Mouse (Mus musculus) lung, postnatal 10 days (tissue): Measurements from ENCODE around the gene Chmp2a.

ENCODE experiments used
- DNase-seq: peaks from one replicate; pipeline ENCODE4 v3.0.0; 2021

The Chmp2a gene

GRCm38 (mm10) chr7:12998053-12998452 is 36.6 kb downstream of the Chmp2a start, which contains the start of gene Slc27a5:
Gene Slc27a5 (minus strand): TSS chr7:12998192.
- no peak for DNase-seq

- no peak for DNase-seq
Measured at GRCm38 (mm10) chr7:12997230-12997629, 37.4 kb downstream of the Chmp2a start.

GRCm38 (mm10) chr7:12995862-12996261 is 38.7 kb downstream of the Chmp2a start:
- DNase-seq: no peak

- DNase-seq: no peak
Measured at GRCm38 (mm10) chr7:12993148-12993547, 41.5 kb downstream of the Chmp2a start.

GRCm38 (mm10) chr7:12992222-12992621 is 42.4 kb downstream of the Chmp2a start:
- DNase-seq: peak; percentile 54

- DNase-seq: no peak
Measured at GRCm38 (mm10) chr7:12987409-12988189, 47.0 kb downstream of the Chmp2a start.

GRCm38 (mm10) chr7:12986906-12987305 is 47.7 kb downstream of the Chmp2a start:
- no peak for DNase-seq

GRCm38 (mm10) chr7:12985724-12986123 is 48.9 kb downstream of the Chmp2a start:
- no peak for DNase-seq
